Mouse (Mus musculus) spleen, adult 2 months (tissue): ENCODE results near the gene Cox6b2.

Source experiments
- CTCF ChIP-seq: fragments of 200-500 bp; IDR thresholded peaks from 2 replicates; pipeline ENCODE4 v1.5.1; 2011; ENCODE audit warnings: mild to moderate bottlenecking, inconsistent platforms; ENCODE audit not compliant: insufficient read depth, insufficient read length, insufficient replicate concordance; ENCODE audit errors: extremely low read depth
- POLR2A ChIP-seq: fragments of 200-500 bp; IDR thresholded peaks from 2 replicates; pipeline ENCODE4 v1.6.1; 2011; ENCODE audit warnings: low read depth, low read length, inconsistent platforms

GRCm38 (mm10) chr7:4783667-4784268 lies 30.9 kb upstream of the Cox6b2 start:
- TF ChIP-seq CTCF (no peak), POLR2A (no peak)
